Mouse (Mus musculus) hindbrain, postnatal 0 days (tissue): ENCODE results near the gene Tlr5. TPM values are rescaled to one million over a fixed set of nuclear protein-coding genes. Genes with fewer than 3 reads are reported as not detected.

Experiments
- ATAC-seq: fragments of 200-750 bp; cut with Nextera tagmentation; 2 replicates; pipeline ENCODE4 v1.8.0; 2017; ENCODE audit warnings: mild to moderate bottlenecking, moderate TSS enrichment, moderate library complexity
- DNase-seq: peaks from one replicate; pipeline ENCODE4 v3.0.0-alpha.2; 2015; ENCODE audit warnings: low spot score
- H3K27ac ChIP-seq: fragments of 300-500 bp; sonication (generic); 2 replicates; pipeline ENCODE4 v1.5.1; 2014; ENCODE audit warnings: mild to moderate bottlenecking
- H3K27me3 ChIP-seq: fragments of 300-500 bp; sonication (generic); 2 replicates; pipeline ENCODE4 v1.6.1; 2014; ENCODE audit warnings: low read length, mixed read lengths; ENCODE audit not compliant: insufficient read depth
- H3K36me3 ChIP-seq: fragments of 300-500 bp; sonication (generic); 2 replicates; pipeline ENCODE4 v1.6.1; 2014; ENCODE audit warnings: low read length, mixed read lengths; ENCODE audit not compliant: insufficient read depth
- H3K4me1 ChIP-seq: fragments of 300-500 bp; sonication (generic); 2 replicates; pipeline ENCODE4 v1.6.1; 2014; ENCODE audit warnings: antibody characterized with exemption, low read length, mixed read lengths; ENCODE audit not compliant: insufficient read depth
- H3K4me2 ChIP-seq: fragments of 300-500 bp; sonication (generic); 2 replicates; pipeline ENCODE4 v1.6.1; 2014; ENCODE audit warnings: low read depth, mild to moderate bottlenecking, low read length, moderate library complexity, mixed read lengths
- H3K4me3 ChIP-seq: fragments of 300-500 bp; sonication (generic); 2 replicates; pipeline ENCODE4 v1.5.1; 2014; ENCODE audit warnings: low read length
- H3K9ac ChIP-seq: fragments of 300-500 bp; sonication (generic); replicated peaks from 2 replicates; pipeline ENCODE4 v1.6.1; 2014; ENCODE audit warnings: mild to moderate bottlenecking, low read length, moderate library complexity, mixed read lengths
- H3K9me3 ChIP-seq: fragments of 300-500 bp; sonication (generic); 2 replicates; pipeline ENCODE4 v1.6.1; 2016; ENCODE audit warnings: low read length, mixed read lengths
- CTCF ChIP-seq: IDR thresholded peaks from 2 replicates; pipeline ENCODE4 v1.5.1; 2016; ENCODE audit warnings: antibody characterized with exemption, control low read depth, low read depth
- WGBS: fragments of 180-500 bp; shearing (Covaris S2); extraction: QIAGEN DNeasy Blood & Tissue Kit; methylation state at CpG from one replicate; pipeline ENCODE4 v1.1.7; 2014; 5-methylcytosine and 5-hydroxymethylcytosine counted together
- polyA plus RNA-seq: library from polyadenylated mRNA; unstranded; fragments of >200 nt; fragmentation: Nextera tagmentation; extraction: Ambion mirVana; gene quantifications from 2 replicates; pipeline ENCODE4 v1.2.1, GENCODE M21; 2015
- total RNA-seq: library from RNA; depleted of rRNA; stranded (reverse); fragments of >200 nt; gene quantifications from 2 replicates; pipeline ENCODE4 v1.2.3, GENCODE M21; 2014; rRNA removed

The Tlr5 gene
- total and polyA plus RNA-seq, 2 experiments from 2014 or later: 0.55 to 1.4 TPM

DNA sequence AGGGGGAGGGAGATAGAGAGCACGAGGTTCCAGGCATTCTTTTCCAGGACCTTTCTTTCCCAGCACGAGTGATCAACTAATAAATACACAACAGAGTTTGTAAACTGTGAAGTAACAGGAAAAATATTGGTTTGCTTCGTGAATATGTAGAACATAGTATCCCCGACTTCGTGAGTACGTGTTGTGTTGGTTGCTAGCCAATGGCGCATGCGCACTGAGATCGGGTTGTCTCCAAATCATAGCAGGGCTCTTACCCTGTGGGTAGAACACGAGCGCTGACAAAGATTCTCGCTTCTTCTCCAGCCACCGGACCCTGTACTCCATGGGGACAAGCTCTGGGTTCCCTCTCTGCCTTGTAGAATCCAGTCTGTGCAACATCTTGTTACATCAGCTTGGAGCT lies 33.2 kb downstream of the Tlr5 start:
- Histone ChIP-seq H3K27me3 (no peaks in the 10 kb centered on the region), H3K36me3 (no peaks in the 10 kb centered on the region), H3K9ac (no peak overlapping the region), H3K27ac (no peak overlapping the region), H3K4me2 (no peak overlapping the region), H3K4me1 (0 out of 2 replicates have a peak, but pooled peaks cover 10% of the 10 kb centered on the region), H3K9me3 (no peaks in the 10 kb centered on the region), H3K4me3 (no peak overlapping the region)
- whole genome bisulfite sequencing: 89% methylated on average over 13 of the region's 13 CpGs
- DNase-seq (no peak), ATAC-seq (no peak)
- no peak for TF ChIP-seq CTCF

DNA sequence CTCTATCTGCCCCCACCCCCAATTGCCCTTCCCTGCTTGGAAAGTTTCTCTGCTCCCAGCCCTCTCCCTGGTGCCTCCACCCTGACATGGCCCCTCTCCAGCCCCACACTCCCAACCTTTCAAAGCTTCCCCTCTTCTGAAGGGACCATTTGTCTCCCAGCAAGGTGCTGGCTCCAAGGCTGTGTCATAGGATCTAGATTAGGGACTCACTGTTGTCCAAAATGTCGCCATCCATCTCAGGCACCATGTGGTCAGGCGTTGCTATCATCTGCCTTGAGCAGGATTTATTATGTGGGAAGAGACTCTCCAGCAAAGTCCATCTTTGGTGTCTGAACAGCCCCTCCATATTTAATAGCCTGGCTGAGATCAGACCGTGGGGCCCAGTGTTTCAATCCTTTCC lies 34.1 kb downstream of the Tlr5 start:
- TF ChIP-seq CTCF: no peak
- Histone ChIP-seq H3K4me3 (no peak overlapping the region), H3K4me2 (no peak overlapping the region), H3K9ac (no peak overlapping the region), H3K9me3 (no peaks in the 10 kb centered on the region), H3K27ac (no peak overlapping the region), H3K27me3 (no peaks in the 10 kb centered on the region), H3K36me3 (no peaks in the 10 kb centered on the region), H3K4me1 (0 out of 2 replicates have a peak, but pooled peaks cover 4% of the 10 kb centered on the region)
- DNase-seq: no peak
- WGBS: 73% methylated on average over 3 of the region's 3 CpGs
- ATAC-seq: no peak

DNA sequence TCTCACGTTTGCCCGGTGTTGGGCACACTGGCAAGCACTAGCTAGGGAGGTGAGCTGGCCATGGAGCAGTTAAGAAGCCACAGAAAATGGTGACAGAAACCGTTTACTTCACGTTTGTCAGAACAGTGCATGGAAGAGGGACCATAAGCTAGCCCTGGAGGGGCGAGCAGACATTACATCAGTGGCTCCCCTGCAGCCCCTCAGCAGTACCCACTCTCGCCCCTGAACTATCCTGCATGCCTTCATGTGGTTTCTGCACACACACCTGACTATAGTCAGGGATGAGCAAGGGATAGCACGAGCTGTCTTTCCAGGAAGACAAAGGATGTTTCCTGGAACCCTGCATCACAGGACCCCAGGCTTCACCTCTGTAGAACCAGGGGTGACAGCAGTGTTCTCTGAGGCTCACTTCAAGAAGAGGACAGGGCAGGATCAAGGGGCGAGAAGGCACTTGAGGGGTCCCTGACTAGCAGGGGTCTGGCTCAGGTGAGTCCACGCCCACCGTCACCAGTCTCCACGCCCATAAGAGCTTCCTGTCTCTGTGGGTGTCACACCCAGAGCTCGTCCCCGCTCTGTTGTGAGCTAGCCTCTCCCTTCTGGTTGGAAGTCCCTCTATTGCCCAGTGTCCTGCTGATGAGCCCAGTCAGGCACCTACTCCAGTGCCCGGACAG lies 35.6 kb downstream of the Tlr5 start:
- DNase-seq (no peak), ATAC-seq (0 out of 2 replicates have a peak, but pooled peaks have one; percentile 21)
- no peak overlapping the region for H3K4me2 ChIP-seq
- H3K27me3 ChIP-seq: no peaks in the 10 kb centered on the region
- no peak overlapping the region for H3K4me3 ChIP-seq
- H3K36me3 ChIP-seq: no peaks in the 10 kb centered on the region
- no peaks in the 10 kb centered on the region for H3K4me1 ChIP-seq
- no peak for TF ChIP-seq CTCF
- WGBS: 79% methylated on average over 14 of the region's 14 CpGs
- H3K9me3 ChIP-seq: no peaks in the 10 kb centered on the region
- H3K27ac ChIP-seq: no peak overlapping the region
- H3K9ac ChIP-seq: no peak overlapping the region

DNA sequence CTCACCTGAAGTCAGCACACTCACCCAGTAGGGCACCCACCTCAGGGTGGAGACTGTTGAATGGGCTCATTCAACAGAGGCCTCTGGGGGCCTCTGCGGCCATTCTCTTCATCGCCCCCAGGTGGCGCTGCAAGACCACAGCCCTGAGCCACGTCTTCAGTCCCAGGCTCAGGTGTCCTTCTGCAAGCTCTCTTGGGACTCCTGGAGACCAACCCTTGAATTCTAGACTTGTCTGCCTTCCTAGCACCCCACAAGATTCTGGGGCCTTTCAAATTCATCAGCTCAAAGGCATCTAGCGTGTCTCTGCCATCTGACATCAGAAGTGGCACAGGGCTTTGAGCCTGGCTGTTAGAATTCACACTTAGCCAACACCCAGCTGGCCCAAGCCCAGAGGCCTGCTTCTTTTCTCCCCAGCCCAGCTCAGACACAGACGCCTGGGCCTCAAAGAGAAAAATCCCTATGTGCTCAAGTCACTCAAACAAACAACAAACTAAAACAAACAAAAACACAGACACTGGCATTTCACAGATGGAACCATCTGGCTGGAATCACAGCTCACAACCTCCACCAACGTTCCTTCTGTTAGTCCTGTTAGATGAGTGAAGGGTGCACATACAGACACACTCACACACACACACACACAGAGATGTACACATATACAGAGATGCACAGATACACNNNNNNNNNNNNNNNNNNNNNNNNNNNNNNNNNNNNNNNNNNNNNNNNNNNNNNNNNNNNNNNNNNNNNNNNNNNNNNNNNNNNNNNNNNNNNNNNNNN lies 36.6 kb downstream of the Tlr5 start:
- ATAC-seq (peak; percentile 72), DNase-seq (peak; percentile 78)
- Histone ChIP-seq H3K9me3 (no peaks in the 10 kb centered on the region), H3K36me3 (no peaks in the 10 kb centered on the region), H3K27me3 (no peaks in the 10 kb centered on the region), H3K9ac (no peak overlapping the region), H3K4me1 (no peaks in the 10 kb centered on the region), H3K27ac (no peak overlapping the region), H3K4me3 (no peak overlapping the region), H3K4me2 (no peak overlapping the region)
- WGBS: 12% methylated on average over 7 of the region's 7 CpGs
- TF ChIP-seq CTCF: peak; percentile 96

Other genes with a start within 250 kb of the Tlr5 start
- not detected in 2 replicates for gene Ccdc185, start 205.6 kb upstream of the Tlr5 start, total RNA-seq
- not detected in 2 replicates for gene Ccdc185, start 205.6 kb upstream of the Tlr5 start, polyA plus RNA-seq
- gene Susd4, start 190.9 kb upstream of the Tlr5 start, total RNA-seq: 71.1 and 77.3 TPM in 2 replicates
- gene Susd4, start 190.9 kb upstream of the Tlr5 start, polyA plus RNA-seq: 74.4 and 74.9 TPM in 2 replicates